Mouse (Mus musculus): ENCODE measurements around the gene Relb. TPM values are rescaled to one million over a fixed set of nuclear protein-coding genes. Genes with fewer than 3 reads are reported as not detected.
A peak's percentile ranks its signal among the peaks of the same experiment; 100 is the strongest.

The Relb gene
- 4.4 and 6.1 TPM in 2 replicates for polyA plus RNA-seq (2016; fragmentation: Nextera tagmentation; extraction: Ambion mirVana)

DNA sequence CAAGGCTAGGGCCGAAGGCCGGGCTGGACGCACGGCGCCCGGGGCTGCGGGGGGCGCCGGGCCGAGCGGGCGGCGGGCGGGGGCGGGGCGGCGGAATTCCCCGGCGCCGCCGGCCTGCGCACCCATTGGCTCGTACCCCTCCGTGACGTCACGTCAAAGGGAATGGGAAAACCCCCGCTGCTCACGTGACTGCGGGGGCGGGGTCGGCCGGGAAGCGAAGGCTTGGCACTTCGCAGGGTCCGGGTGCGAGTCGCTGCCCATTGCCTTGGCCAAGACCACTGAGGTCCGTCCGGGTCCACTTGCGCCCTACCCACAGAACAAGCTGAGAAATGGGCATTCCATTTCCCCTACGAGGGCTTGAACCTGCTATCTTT is at the start of gene Relb:
Gene Relb (minus strand): TSS at position 78 of the 374 bp plus-strand sequence.
- peak; percentile 90 for DNase-seq (ENCODE audit: low spot score)
- Histone ChIP-seq H3K27me3 (ENCODE audit: insufficient read depth, poor library complexity, severe bottlenecking) (no peaks in the 10 kb centered on the region), H3K9me3 (0 out of 2 replicates have a peak, but pooled peaks cover 5% of the 10 kb centered on the region), H3K4me1 (replicated peaks) (peaks cover 22% of the 10 kb centered on the region; the same call in 1 of the 2 replicates), H3K36me3 (peaks cover 27% of the 10 kb centered on the region), H3K27ac (peak within 1 kb of the TSS; percentile 74), H3K4me3 (peak within 1 kb of the TSS; percentile 71)
- 1% methylated on average over 40 of the region's 41 CpGs for WGBS

DNA sequence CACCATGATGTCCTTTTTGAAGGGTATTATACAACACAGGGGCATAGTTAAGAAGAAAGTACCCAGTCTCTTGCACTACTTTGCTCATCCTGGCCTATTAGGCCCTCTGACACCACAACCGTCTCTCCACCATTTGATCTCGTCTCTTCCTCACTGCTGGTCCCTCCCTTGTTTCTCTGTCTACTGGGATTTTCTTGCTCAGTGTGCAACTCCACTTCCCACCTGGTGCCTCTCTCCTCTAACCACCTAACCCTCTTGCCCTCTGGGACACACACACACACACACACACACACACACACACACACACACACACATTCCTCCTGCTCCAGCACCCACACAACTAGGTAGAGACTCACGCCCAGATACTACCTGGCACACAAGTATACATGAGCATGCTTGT is 49.7 kb upstream of the Relb start:
- 91% methylated on average over 3 of the region's 3 CpGs for WGBS
- no peak for DNase-seq (ENCODE audit: low spot score)

DNA sequence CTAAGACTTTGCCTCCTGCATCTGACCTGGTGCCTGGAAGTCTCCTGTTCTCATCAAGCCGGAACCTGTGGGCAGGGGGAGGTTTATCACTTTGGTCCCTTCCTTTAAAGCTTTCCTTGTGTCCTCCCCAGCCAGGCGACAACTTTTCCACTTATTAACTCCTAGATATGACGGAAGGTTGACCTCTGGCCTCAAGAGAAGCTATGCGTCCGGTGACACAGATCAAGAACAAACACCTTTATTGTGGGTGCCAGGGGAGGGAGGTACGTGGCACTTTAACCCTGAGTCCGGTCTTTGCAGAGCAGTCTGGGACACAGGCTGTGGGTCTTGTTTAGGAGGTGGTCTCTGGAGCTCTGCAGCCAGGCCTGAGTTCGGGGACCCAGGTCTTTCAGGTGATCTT is 48.6 kb upstream of the Relb start, which contains the start of gene Apoc2:
Gene Apoc2 (minus strand): TSS at position 70 of the 400 bp plus-strand sequence.
- WGBS = 75% methylated on average over 8 of the region's 8 CpGs
- DNase-seq (ENCODE audit: low spot score) = no peak
- Histone ChIP-seq H3K36me3 (no peaks in the 10 kb centered on the region), H3K4me1 (replicated peaks) (no peaks in the 10 kb centered on the region), H3K9me3 (no peaks in the 10 kb centered on the region), H3K4me3 (no peak within 1 kb of the TSS), H3K27ac (no peak within 1 kb of the TSS), H3K27me3 (ENCODE audit: insufficient read depth, poor library complexity, severe bottlenecking) (no peaks in the 10 kb centered on the region)

More for the DNA sequence above, 49.7 kb upstream of the Relb start:
- H3K27me3 ChIP-seq (ENCODE audit: insufficient read depth, poor library complexity, severe bottlenecking) = no peaks in the 10 kb centered on the region
- H3K4me3 ChIP-seq = no peak overlapping the region
- no peaks in the 10 kb centered on the region for H3K4me1 ChIP-seq (replicated peaks)
- H3K27ac ChIP-seq = no peak overlapping the region
- H3K36me3 ChIP-seq = no peaks in the 10 kb centered on the region
- H3K9me3 ChIP-seq = no peaks in the 10 kb centered on the region

DNA sequence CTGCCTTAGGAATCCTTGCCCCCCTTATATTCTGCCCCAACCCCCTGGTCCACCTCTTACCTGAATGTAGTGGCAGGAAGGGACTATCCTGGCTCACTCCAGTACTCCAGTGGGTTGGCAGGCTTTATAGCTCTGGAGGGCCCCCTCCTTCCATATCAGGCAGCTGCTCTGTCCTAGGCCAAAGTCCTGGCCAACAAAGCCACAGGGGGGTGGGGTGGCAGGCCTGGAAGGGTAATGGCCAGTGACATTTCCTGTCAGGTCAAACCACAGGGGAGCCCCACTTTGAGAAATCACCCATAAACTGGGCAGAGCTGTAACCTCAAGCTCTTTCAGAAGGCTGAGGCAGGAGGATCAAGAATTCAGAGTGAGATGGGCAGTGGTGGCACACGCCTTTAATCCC is 47.4 kb upstream of the Relb start:
- WGBS = 82% methylated on average over 1 of the region's 1 CpGs

DNA sequence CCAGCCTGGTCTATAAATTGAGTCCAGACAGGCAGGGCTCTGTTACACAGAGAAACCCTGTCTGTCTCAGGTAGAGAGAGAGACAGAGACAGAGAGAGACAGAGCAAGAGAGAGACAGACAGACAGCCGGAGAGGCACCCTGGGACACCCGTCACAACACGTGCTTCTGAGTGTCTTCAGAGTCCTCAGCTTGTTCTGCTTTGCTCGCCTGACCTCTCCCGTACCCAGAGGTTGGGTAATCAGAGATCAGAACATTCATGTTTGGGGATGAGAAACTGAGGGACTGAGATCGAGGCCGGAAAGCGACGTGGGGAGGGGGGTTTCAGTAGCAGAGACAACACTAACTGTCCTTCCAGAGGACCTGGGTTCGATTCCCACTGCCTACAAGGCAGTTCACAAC is 46.6 kb upstream of the Relb start:
- Histone ChIP-seq H3K36me3 (no peaks in the 10 kb centered on the region), H3K4me3 (no peak overlapping the region), H3K9me3 (no peaks in the 10 kb centered on the region), H3K4me1 (replicated peaks) (no peaks in the 10 kb centered on the region), H3K27ac (no peak overlapping the region), H3K27me3 (ENCODE audit: insufficient read depth, poor library complexity, severe bottlenecking) (no peaks in the 10 kb centered on the region)
- 81% methylated on average over 10 of the region's 10 CpGs for WGBS
- no peak for DNase-seq (ENCODE audit: low spot score)

More for the DNA sequence above, 47.4 kb upstream of the Relb start:
- Histone ChIP-seq H3K27me3 (ENCODE audit: insufficient read depth, poor library complexity, severe bottlenecking) (no peaks in the 10 kb centered on the region), H3K4me1 (replicated peaks) (no peaks in the 10 kb centered on the region), H3K36me3 (no peaks in the 10 kb centered on the region), H3K9me3 (no peaks in the 10 kb centered on the region), H3K4me3 (no peak overlapping the region), H3K27ac (no peak overlapping the region)
- no peak for DNase-seq (ENCODE audit: low spot score)

DNA sequence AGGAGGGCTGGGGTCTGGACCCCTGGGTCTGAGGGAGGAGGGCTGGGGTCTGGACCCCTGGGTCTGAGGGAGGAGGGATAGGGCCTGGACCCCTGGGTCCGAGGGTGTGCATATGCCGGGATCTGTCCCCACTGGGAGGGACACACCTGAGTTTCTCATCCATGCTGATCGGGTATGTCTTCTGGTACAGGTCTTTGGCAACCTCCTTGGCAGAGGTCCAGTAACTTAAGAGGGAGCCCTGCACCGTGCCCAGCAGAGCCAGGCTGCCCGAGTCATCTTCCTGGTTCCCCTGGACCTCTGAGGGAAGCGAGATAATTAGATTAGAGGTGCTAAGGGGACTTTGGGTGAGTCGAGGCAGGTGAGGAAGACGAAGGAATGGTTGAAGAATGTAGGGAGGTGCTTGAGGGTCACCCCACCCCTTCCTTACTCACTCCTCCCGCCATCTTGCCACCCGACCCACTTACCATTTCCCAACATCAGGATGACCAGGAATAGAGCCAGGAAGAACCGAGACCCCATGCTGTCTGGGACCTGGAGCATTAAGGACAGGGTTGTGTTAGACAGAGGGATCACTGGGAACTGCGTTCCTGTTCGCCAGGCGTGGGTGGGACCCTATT is 44.0 kb upstream of the Relb start:
- no peak for DNase-seq (ENCODE audit: low spot score)
- peaks cover 6% of the 10 kb centered on the region for H3K4me1 ChIP-seq (replicated peaks)
- 73% methylated on average over 14 of the region's 14 CpGs for WGBS
- no peak overlapping the region for H3K4me3 ChIP-seq
- no peaks in the 10 kb centered on the region for H3K36me3 ChIP-seq
- no peaks in the 10 kb centered on the region for H3K27me3 ChIP-seq (ENCODE audit: insufficient read depth, poor library complexity, severe bottlenecking)
- no peaks in the 10 kb centered on the region for H3K9me3 ChIP-seq
- H3K27ac ChIP-seq = no peak overlapping the region

DNA sequence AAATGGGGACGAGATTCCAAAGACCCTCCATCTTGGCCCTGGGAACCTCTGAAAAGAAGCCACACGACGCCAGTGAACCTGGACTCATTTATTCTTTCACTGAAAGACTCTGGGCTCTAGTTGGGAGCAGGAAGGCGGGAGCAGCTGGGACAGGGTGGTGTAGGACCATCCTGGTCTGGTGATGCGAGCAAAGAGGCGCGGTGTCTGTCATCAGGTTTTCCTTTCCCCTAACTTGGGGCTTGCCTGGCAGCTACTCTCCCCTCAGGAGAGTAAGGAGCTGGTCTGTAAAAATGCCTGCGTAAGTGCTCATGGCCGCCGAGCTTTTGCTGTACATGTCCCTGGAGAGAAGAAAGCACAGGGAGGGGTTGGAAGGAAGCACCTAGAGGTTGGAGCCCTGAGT is 42.3 kb upstream of the Relb start:
- WGBS = 76% methylated on average over 10 of the region's 10 CpGs
- Histone ChIP-seq H3K27me3 (ENCODE audit: insufficient read depth, poor library complexity, severe bottlenecking) (no peaks in the 10 kb centered on the region), H3K27ac (no peak overlapping the region), H3K4me3 (no peak overlapping the region), H3K36me3 (no peaks in the 10 kb centered on the region), H3K4me1 (replicated peaks) (peaks cover 6% of the 10 kb centered on the region), H3K9me3 (no peaks in the 10 kb centered on the region)
- DNase-seq (ENCODE audit: low spot score) = no peak

DNA sequence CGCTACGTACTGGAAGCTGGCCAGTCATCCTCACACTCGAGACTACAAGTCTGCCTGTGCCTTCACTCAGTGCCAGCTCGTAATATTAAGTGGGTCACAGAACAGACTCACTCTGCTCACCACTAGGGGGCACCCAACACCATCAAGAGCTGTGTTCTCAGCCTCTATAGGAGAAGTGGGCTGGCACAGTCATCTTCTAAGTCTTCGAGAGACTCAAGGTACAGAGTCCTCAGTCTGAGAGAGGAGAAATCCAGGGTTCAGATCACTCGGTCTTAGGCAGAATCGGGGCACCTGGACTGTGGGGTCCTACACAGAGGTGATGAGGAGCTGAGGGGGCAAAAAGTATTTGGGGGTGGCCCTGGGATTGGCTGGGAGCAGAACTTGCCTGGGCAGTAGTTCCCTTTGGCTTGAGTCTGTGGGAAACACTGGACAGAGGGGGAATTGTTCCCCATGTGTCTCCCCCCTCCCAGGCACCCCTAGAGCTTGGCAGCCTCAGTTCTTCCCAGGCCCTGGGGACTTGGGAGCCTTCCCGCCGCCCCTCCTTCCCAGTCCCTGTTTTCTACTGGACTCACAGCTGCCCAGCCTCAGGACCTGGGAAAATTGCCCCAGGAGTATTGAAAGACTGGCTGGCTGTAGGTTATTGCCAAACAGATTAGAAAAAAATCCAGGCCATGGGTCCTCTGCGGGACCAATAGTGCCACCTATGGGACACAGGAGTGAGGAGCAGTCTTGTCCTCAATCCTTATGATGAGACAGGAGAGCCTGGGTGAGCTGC is 39.9 kb upstream of the Relb start:
- Histone ChIP-seq H3K36me3 (no peaks in the 10 kb centered on the region), H3K27ac (peak overlapping the region; percentile 73), H3K4me3 (peak overlapping the region; percentile 20; the same call in 1 of the 2 replicates), H3K4me1 (replicated peaks) (peaks cover 17% of the 10 kb centered on the region), H3K9me3 (no peaks in the 10 kb centered on the region), H3K27me3 (ENCODE audit: insufficient read depth, poor library complexity, severe bottlenecking) (no peaks in the 10 kb centered on the region)
- peak; percentile 89 for DNase-seq (ENCODE audit: low spot score)
- 10% methylated on average over 10 of the region's 10 CpGs for WGBS

DNA sequence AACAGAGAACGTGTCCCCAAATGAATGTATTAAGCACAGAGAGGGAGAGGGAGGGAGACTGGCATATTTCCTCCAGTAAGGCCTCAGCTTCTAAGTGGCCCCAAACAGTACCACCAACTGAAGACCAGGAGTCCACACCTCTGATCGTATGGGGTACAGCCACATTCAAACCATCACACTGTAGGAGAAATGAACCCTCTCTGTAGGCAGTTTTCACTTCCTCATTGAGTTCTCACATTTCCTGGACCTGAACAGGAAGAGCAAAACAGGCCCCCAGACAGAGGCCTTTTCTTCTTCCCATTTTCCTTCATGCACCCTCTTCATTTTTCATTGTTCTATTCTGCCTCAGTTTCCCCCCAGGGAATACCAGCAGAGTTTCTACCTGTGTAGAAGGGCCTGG is 38.2 kb upstream of the Relb start:
- H3K4me3 ChIP-seq = no peak overlapping the region
- no peak overlapping the region for H3K27ac ChIP-seq
- H3K27me3 ChIP-seq (ENCODE audit: insufficient read depth, poor library complexity, severe bottlenecking) = no peaks in the 10 kb centered on the region
- H3K9me3 ChIP-seq = no peaks in the 10 kb centered on the region
- peaks cover 6% of the 10 kb centered on the region for H3K36me3 ChIP-seq
- no peak for DNase-seq (ENCODE audit: low spot score)
- 81% methylated on average over 2 of the region's 2 CpGs for WGBS
- H3K4me1 ChIP-seq (replicated peaks) = peaks cover 31% of the 10 kb centered on the region

DNA sequence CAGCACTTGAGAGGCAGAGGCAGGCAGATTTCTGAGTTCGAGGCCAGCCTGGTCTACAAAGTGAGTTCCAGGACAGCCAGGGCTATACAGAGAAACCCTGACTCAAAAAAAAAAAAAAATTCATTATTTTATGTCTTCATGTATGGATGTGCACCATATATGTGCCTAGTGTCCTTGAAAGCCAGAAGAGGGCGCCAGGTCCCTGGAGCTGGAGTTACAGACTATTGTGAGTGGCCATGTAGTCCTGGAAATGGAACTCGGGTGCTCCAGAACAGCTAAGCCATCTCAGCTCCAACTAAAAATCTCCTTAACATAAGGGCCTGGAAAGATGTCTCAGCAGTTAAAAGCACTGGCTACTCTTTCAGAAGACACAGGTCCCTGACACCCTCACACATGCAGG is 37.5 kb upstream of the Relb start:
- Histone ChIP-seq H3K4me1 (replicated peaks) (peaks cover 31% of the 10 kb centered on the region), H3K9me3 (no peaks in the 10 kb centered on the region), H3K27ac (no peak overlapping the region), H3K27me3 (ENCODE audit: insufficient read depth, poor library complexity, severe bottlenecking) (no peaks in the 10 kb centered on the region), H3K4me3 (no peak overlapping the region), H3K36me3 (peaks cover 13% of the 10 kb centered on the region)
- no peak for DNase-seq (ENCODE audit: low spot score)
- WGBS = 66% methylated on average over 3 of the region's 3 CpGs

DNA sequence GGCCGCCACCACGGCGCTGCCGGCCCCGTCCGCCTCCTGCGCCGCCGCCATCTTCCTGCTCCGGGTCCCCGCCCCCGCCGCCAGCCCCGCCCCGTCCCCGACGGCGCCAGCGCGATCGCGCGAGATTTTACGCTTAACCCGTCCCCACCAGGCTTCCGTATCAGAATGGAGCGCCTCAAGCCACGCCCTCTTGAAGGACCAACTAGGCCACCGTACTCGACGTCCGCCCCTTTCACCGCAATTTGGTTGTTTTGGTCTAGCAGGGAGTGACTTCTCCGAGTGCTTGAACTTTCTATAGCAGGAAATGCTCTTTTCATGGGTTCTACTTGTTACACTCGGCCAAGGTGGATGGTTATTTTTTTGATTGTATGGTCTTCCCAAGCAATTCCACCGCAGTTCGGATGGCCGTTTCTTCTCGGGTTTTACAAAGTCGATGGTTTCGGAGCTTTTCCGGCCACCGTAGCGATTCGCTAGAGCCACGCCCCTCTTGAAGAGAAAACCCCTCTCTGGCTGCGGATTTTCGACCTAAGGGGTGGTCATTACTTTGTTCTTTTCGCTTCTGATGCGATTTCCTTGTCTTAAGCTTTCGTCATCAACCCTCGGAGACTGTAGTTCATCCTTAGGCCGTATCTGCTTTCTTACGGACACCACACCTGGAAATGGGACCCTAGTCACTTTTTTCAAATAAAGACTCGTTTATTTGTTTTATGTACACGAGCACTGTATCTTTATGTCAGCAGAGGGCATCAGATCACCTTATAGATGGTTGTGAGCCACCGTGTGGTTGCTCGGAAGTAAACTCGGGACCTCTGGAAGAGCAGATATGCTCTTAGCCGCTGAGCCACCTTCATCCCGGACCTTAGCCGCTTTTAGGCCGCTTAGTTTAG is 36.0 kb upstream of the Relb start, which contains the start of gene Clptm1:
Gene Clptm1 (minus strand): TSS at position 79 of the 887 bp plus-strand sequence.
- under 1% methylated on average over 63 of the region's 63 CpGs for WGBS
- DNase-seq (ENCODE audit: low spot score) = peak; percentile 97
- Histone ChIP-seq H3K4me1 (replicated peaks) (peaks cover 31% of the 10 kb centered on the region), H3K4me3 (peak within 1 kb of the TSS; percentile 84), H3K36me3 (peaks cover 27% of the 10 kb centered on the region), H3K27ac (peak within 1 kb of the TSS; percentile 95), H3K9me3 (no peaks in the 10 kb centered on the region), H3K27me3 (ENCODE audit: insufficient read depth, poor library complexity, severe bottlenecking) (no peaks in the 10 kb centered on the region)

DNA sequence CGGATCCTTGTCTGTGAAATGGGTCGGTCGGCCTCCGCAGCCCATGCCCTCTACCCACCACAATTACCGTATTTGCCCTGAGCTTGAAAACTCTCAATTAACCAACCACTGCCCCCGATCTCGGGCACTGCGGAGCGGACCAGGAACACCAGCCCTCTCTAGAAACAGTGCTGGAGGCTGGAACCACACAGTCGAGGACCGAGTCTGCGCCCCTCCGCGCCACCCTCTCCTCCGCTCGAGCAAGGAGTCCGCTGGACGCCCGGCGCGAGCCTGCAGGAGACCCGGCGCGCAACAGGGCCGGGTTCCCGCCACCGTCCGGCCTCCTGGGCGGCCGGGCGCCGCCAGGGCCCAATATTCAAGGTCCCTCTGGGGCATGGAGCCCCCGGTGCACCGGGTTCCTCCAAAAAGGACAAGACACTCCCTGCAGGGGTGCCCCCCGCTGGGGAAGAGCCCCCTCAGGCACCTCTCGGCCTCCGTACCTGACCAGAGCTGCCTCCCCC is 35.3 kb upstream of the Relb start:
- Histone ChIP-seq H3K4me3 (peak overlapping the region; percentile 84), H3K9me3 (no peaks in the 10 kb centered on the region), H3K4me1 (replicated peaks) (peaks cover 31% of the 10 kb centered on the region), H3K36me3 (peaks cover 34% of the 10 kb centered on the region), H3K27me3 (ENCODE audit: insufficient read depth, poor library complexity, severe bottlenecking) (no peaks in the 10 kb centered on the region), H3K27ac (peak overlapping the region; percentile 95)
- no peak for DNase-seq (ENCODE audit: low spot score)
- WGBS = 2% methylated on average over 37 of the region's 37 CpGs

Measured in hindbrain, embryonic 10.5 days (tissue).